Mouse (Mus musculus) limb, embryonic 14.5 days (tissue): ENCODE measurements around the gene Smarcd1. TPM values are rescaled to one million over a fixed set of nuclear protein-coding genes. Genes with fewer than 3 reads are reported as not detected.

ENCODE experiments used
- ATAC-seq: fragments of 200-750 bp; cut with Nextera tagmentation; 2 replicates; pipeline ENCODE4 v1.8.0; 2017; ENCODE audit warnings: low read depth, moderate number of reproducible peaks, moderate TSS enrichment; ENCODE audit not compliant: low FRiP score
- DNase-seq: peaks from one replicate; pipeline ENCODE4 v3.0.0-alpha.2; 2015; ENCODE audit warnings: low spot score
- H3K27ac ChIP-seq: fragments of 300-500 bp; sonication (generic); replicated peaks from 2 replicates; pipeline ENCODE4 v1.5.1; 2014; ENCODE audit warnings: low read depth, mild to moderate bottlenecking, low read length, moderate library complexity, mixed read lengths
- H3K27me3 ChIP-seq: fragments of 300-500 bp; sonication (generic); 2 replicates; pipeline ENCODE4 v1.6.1; 2014; ENCODE audit warnings: low read length, mixed read lengths; ENCODE audit not compliant: control insufficient read depth, insufficient read depth
- H3K36me3 ChIP-seq: fragments of 300-500 bp; sonication (generic); 2 replicates; pipeline ENCODE4 v1.6.1; 2014; ENCODE audit warnings: mild to moderate bottlenecking, low read length, moderate library complexity, mixed read lengths; ENCODE audit not compliant: control insufficient read depth, insufficient read depth
- H3K4me1 ChIP-seq: fragments of 300-500 bp; sonication (generic); 2 replicates; pipeline ENCODE4 v1.6.1; 2014; ENCODE audit warnings: antibody characterized with exemption, low read length, mixed read lengths; ENCODE audit not compliant: control insufficient read depth, insufficient read depth
- H3K4me2 ChIP-seq: fragments of 300-500 bp; sonication (generic); replicated peaks from 2 replicates; pipeline ENCODE4 v1.6.1; 2014; ENCODE audit warnings: low read depth, mild to moderate bottlenecking, low read length, moderate library complexity; ENCODE audit not compliant: severe bottlenecking
- H3K4me3 ChIP-seq: fragments of 300-500 bp; sonication (generic); replicated peaks from 2 replicates; pipeline ENCODE4 v1.5.1; 2014; ENCODE audit warnings: low read length
- H3K9ac ChIP-seq: fragments of 300-500 bp; sonication (generic); 2 replicates; pipeline ENCODE4 v1.6.1; 2014; ENCODE audit warnings: mild to moderate bottlenecking, low read depth, low read length, moderate library complexity; ENCODE audit not compliant: severe bottlenecking
- H3K9me3 ChIP-seq: fragments of 300-500 bp; sonication (generic); 2 replicates; pipeline ENCODE4 v1.6.1; 2016; ENCODE audit warnings: low read length; ENCODE audit not compliant: control insufficient read depth
- POLR2A ChIP-seq: fragments of 200-500 bp; IDR thresholded peaks from 2 replicates; pipeline ENCODE4 v1.8.0; 2012; ENCODE audit warnings: inconsistent platforms, mild to moderate bottlenecking, moderate library complexity, borderline replicate concordance; ENCODE audit not compliant: insufficient read depth, insufficient read length; ENCODE audit errors: extremely low read depth
- WGBS: fragments of 180-500 bp; shearing (Covaris S2); extraction: QIAGEN DNeasy Blood & Tissue Kit; methylation state at CpG from one replicate; pipeline ENCODE4 v1.1.7; 2014; 5-methylcytosine and 5-hydroxymethylcytosine counted together
- polyA plus RNA-seq, 2 experiments: library from polyadenylated mRNA; depleted of rRNA in 1 of 2; stranded (reverse) in 1 of 2; unstranded in 1 of 2; fragments of >200 nt; fragmentation: Nextera tagmentation in 1 of 2; extraction: Ambion mirVana in 1 of 2; gene quantifications; 2 replicates each; pipeline versions ENCODE4 v1.2.1 to v1.2.3; 2012 to 2014

Gene Smarcd1
- polyA plus RNA-seq (2012; rRNA removed) (77.1 and 93.5 TPM in 2 replicates), polyA plus RNA-seq (2014; fragmentation: Nextera tagmentation; extraction: Ambion mirVana) (41.9 and 49.2 TPM in 2 replicates)

DNA sequence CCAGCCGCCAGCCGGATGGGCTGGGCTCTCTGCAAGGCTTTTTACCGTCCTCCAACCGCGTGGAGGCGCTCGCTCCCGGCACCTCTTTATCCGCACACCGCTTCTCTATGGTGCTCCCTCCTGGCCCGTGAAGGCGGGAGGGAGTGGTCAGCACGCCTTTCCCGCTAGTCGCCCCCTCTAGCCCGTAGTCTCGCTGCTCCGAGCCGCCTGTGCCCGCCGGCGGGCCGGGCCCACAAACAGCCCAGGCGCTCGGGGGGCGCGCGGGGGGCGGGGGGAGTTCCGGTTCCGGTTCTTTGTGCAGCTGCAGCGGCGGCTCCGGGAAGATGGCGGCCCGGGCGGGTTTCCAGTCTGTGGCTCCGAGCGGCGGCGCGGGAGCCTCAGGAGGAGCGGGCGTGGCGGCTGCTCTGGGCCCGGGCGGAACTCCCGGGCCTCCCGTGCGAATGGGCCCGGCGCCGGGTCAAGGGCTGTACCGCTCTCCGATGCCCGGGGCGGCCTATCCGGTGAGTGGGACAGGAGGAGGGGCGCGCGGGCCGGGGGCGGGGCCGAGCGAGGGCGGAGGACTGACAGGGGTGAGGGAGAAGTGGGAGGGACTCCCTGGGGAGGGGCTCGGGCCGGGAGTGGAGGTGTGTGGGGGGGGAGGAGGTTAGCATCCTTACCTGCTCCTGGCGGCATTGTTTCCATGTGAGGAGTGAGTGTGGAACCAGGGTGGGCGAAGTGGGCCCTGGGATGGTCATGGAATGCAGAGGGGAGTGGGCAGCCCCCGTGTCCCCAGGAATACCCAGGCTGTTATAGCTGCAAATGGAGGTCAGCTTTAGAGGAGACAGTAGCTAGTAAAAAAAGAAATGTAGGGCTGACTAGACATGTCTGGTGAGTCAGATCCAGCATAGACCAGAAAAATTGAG is at the start of gene Smarcd1:
TSS of gene Smarcd1 (plus strand) at position 131 of the 902 bp plus-strand sequence.
- WGBS = under 1% methylated on average over 62 of the region's 71 CpGs
- peak; percentile 97 for ATAC-seq

DNA sequence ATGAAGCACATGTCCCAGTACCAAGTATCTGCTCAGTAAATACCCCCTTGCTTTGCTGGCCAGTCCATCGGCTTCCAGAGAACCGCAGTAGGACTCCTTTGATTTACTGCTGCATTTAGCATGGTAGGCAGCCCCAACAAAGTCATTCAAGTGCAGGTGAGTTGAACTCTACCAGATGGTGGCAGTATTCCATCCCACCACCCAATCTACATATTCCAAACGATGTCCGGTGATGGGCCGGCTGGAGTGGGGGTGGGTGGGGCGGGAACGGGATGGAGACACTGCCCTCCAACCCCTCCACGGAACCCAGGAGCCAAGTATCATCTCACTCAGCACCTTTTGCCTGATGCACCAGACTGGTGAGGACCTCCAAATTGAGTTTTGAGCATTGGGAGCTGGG is 48.6 kb upstream of the Smarcd1 start:
- 7% methylated on average over 8 of the region's 8 CpGs for WGBS
- H3K9me3 ChIP-seq = no peaks in the 10 kb centered on the region
- peak overlapping the region; percentile 40 for H3K4me2 ChIP-seq
- no peak overlapping the region for H3K27ac ChIP-seq
- DNase-seq (no peak), ATAC-seq (no peak)
- H3K4me3 ChIP-seq = peak overlapping the region; percentile 16; the same call in 1 of the 2 replicates
- no peak for TF ChIP-seq POLR2A
- H3K9ac ChIP-seq = peak overlapping the region; percentile 21; the same call in 1 of the 2 replicates
- H3K36me3 ChIP-seq = no peaks in the 10 kb centered on the region
- peaks cover 17% of the 10 kb centered on the region for H3K4me1 ChIP-seq
- H3K27me3 ChIP-seq = peaks cover 22% of the 10 kb centered on the region; the same call in 1 of the 2 replicates

More for the DNA sequence above, at the start of gene Smarcd1:
- Histone ChIP-seq H3K27me3 (no peaks in the 10 kb centered on the region), H3K36me3 (peaks cover 34% of the 10 kb centered on the region), H3K4me2 (peak within 1 kb of the TSS; percentile 78), H3K9me3 (no peaks in the 10 kb centered on the region), H3K27ac (peak within 1 kb of the TSS; percentile 97), H3K4me1 (peaks cover 19% of the 10 kb centered on the region), H3K4me3 (peak within 1 kb of the TSS; percentile 86), H3K9ac (peak within 1 kb of the TSS; percentile 99)
- 0 out of 2 replicates have a peak, but pooled peaks have one; percentile 50 for TF ChIP-seq POLR2A
- DNase-seq = peak; percentile 93

DNA sequence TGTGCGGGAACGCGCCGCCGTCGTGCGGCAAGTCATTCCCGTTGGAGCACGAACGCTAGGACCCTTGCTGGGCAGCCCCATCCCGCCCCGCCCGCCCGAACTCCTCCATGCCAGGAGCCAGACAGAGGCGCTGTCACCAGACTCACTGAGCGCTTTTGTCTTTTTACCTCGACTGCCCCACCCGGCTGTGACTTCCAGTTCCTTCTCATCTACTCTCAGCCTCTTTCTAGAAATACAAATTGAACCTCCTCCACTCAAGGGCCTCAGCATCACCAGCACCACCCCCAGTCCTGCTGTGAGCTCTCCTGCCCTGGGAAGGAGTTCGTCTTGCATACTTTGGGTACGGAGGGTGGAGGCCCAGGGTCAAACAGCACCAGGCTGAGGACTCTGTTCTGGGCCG is 48.1 kb upstream of the Smarcd1 start:
- H3K27me3 ChIP-seq = peaks cover 22% of the 10 kb centered on the region; the same call in 1 of the 2 replicates
- H3K4me2 ChIP-seq = peak overlapping the region; percentile 40
- no peak for TF ChIP-seq POLR2A
- H3K4me3 ChIP-seq = peak overlapping the region; percentile 16; the same call in 1 of the 2 replicates
- peaks cover 12% of the 10 kb centered on the region for H3K4me1 ChIP-seq
- DNase-seq (no peak), ATAC-seq (no peak)
- H3K9ac ChIP-seq = peak overlapping the region; percentile 21; the same call in 1 of the 2 replicates
- H3K36me3 ChIP-seq = no peaks in the 10 kb centered on the region
- no peaks in the 10 kb centered on the region for H3K9me3 ChIP-seq
- 4% methylated on average over 21 of the region's 21 CpGs for WGBS
- H3K27ac ChIP-seq = no peak overlapping the region

DNA sequence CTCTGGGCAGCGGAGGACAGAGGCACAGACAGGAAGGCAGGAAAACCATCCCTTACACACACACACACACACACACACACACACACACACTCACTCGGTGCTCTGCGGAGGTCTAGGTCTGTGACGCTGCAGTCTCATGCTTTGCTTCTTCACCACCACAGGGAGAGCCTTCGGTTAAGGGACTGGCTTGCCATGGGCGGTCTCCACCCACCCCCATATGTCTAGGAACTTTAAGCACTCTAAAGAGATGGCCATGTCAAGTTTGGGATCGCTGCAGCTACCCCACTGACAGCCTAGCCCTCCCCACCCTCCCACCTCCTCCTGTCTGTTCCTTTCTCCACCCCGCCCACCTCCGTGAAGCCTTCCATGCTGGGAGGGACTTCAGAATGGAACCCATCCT is 46.0 kb upstream of the Smarcd1 start:
- Histone ChIP-seq H3K36me3 (no peaks in the 10 kb centered on the region), H3K9ac (no peak overlapping the region), H3K27me3 (peaks cover 22% of the 10 kb centered on the region; the same call in 1 of the 2 replicates), H3K4me1 (no peaks in the 10 kb centered on the region), H3K9me3 (no peaks in the 10 kb centered on the region), H3K4me2 (no peak overlapping the region), H3K4me3 (no peak overlapping the region), H3K27ac (no peak overlapping the region)
- 49% methylated on average over 9 of the region's 9 CpGs for WGBS
- TF ChIP-seq POLR2A = no peak
- DNase-seq (no peak), ATAC-seq (no peak)

DNA sequence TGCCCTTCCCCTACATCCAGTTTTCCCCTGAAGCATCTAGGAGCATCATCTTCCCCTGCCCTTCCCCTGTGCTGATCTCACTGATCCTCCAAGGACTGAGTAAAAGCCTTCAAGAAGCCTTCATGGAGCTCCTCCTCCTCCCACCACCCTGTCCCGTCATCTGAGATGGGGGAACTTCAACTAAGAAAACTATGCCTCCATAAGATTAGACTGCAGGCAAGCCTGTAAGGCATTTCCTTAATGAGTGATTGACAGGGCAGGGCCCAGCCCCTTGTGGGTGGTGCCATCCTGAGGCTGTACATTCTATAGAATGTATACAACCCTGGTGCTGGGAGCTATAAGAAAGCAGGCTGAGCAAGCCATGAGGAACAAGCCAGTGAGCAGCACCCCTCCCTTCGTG is 43.5 kb upstream of the Smarcd1 start:
- Histone ChIP-seq H3K36me3 (no peaks in the 10 kb centered on the region), H3K4me1 (no peaks in the 10 kb centered on the region; the same call in 1 of the 2 replicates), H3K9ac (no peak overlapping the region), H3K9me3 (no peaks in the 10 kb centered on the region), H3K4me2 (no peak overlapping the region), H3K27ac (no peak overlapping the region), H3K4me3 (no peak overlapping the region), H3K27me3 (peaks cover 13% of the 10 kb centered on the region; the same call in 1 of the 2 replicates)
- no peak for TF ChIP-seq POLR2A
- DNase-seq (no peak), ATAC-seq (no peak)
- WGBS = 53% methylated on average over 2 of the region's 2 CpGs
